Mouse (Mus musculus): ENCODE measurements at regions not wholly inside any gene's neighbourhood (a gene's known extent, or its start where the extent isn't known, plus 50 kb on each side); places are given as distances from the start of the nearest gene placed in this dataset.
A peak's percentile ranks its signal among the peaks of the same experiment; 100 is the strongest.

- ATAC-seq = no peak
- Histone ChIP-seq H3K9ac (no peak overlapping the region), H3K27me3 (no peaks in the 10 kb centered on the region), H3K4me1 (no peaks in the 10 kb centered on the region), H3K4me2 (no peak overlapping the region), H3K36me3 (ENCODE audit: poor library complexity, severe bottlenecking) (no peaks in the 10 kb centered on the region), H3K27ac (no peak overlapping the region), H3K4me3 (no peak overlapping the region), H3K9me3 (replicated peaks) (no peaks in the 10 kb centered on the region)
- 76% methylated on average over 5 of the region's 5 CpGs for WGBS
These were observed 967.4 kb upstream of the Epha7 start for GRCm38 (mm10) chr4:27845521-27845920.

GRCm38 (mm10) chr4:27846106-27846622, 966.8 kb upstream of the Epha7 start:
- no peak for ATAC-seq

DNA sequence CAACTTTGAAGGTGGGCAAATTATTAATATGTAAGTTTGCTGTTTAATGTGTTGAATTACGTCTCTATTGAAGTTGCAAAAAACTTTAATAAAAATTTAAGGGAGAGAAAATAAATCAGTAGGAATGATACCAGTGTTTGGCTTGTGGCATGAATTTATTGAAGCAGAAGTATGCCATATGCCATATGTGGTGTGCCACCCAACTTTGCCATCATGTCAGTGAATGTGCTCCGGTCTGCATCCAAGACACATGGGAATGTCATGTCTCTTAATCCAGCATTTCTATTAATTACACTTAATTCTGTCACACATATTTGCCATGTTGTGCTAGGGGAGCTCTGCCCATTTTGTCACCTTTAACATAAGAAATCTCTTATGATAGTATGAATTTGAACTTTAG, 956.8 kb upstream of the Epha7 start:
- H3K4me2 ChIP-seq = no peak overlapping the region
- ATAC-seq = peak; percentile 66; the same call in 1 of the 2 replicates
- H3K4me3 ChIP-seq = no peak overlapping the region
- WGBS = 87% methylated on average over 2 of the region's 2 CpGs
- no peak overlapping the region for H3K27ac ChIP-seq
- no peaks in the 10 kb centered on the region for H3K36me3 ChIP-seq (ENCODE audit: poor library complexity, severe bottlenecking)
- H3K4me1 ChIP-seq = no peaks in the 10 kb centered on the region
- H3K9ac ChIP-seq = no peak overlapping the region
- H3K27me3 ChIP-seq = no peaks in the 10 kb centered on the region
- no peaks in the 10 kb centered on the region for H3K9me3 ChIP-seq (replicated peaks)

More at GRCm38 (mm10) chr4:27846106-27846622, 966.8 kb upstream of the Epha7 start:
- 90% methylated on average over 5 of the region's 5 CpGs for WGBS
- no peak overlapping the region for H3K9ac ChIP-seq
- H3K36me3 ChIP-seq (ENCODE audit: poor library complexity, severe bottlenecking) = no peaks in the 10 kb centered on the region
- H3K4me3 ChIP-seq = no peak overlapping the region
- no peak overlapping the region for H3K4me2 ChIP-seq
- H3K4me1 ChIP-seq = no peaks in the 10 kb centered on the region
- no peaks in the 10 kb centered on the region for H3K27me3 ChIP-seq
- no peaks in the 10 kb centered on the region for H3K9me3 ChIP-seq (replicated peaks)
- no peak overlapping the region for H3K27ac ChIP-seq

- Histone ChIP-seq H3K27me3 (no peaks in the 10 kb centered on the region), H3K27ac (no peak overlapping the region), H3K4me3 (no peak overlapping the region), H3K4me1 (no peaks in the 10 kb centered on the region), H3K9me3 (replicated peaks) (no peaks in the 10 kb centered on the region), H3K36me3 (ENCODE audit: poor library complexity, severe bottlenecking) (no peaks in the 10 kb centered on the region), H3K9ac (no peak overlapping the region), H3K4me2 (no peak overlapping the region)
- WGBS = 87% methylated on average over 5 of the region's 5 CpGs
- ATAC-seq = no peak
These were observed 925.5 kb upstream of the Epha7 start for GRCm38 (mm10) chr4:27887262-27887954.

DNA sequence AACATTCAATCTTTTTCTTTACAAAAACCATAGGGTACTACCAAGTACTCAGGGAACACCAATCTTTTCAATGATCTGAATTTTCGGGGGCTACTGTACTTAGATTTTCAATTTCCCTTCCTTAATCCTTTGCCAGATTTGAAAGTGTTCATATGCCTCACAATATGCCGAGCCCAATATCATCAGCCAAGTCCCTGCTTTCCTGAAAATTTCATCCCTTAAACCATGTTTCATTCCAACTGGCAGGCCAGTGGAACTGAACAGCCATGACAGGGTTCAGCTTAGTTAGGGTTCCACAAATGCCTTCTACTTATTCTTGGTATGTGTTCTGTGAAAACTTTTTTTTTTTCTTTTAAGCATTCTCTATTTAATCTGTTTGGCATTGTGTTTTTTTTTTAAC, 916.5 kb upstream of the Epha7 start:
- Histone ChIP-seq H3K9ac (no peak overlapping the region), H3K36me3 (ENCODE audit: poor library complexity, severe bottlenecking) (no peaks in the 10 kb centered on the region), H3K4me1 (no peaks in the 10 kb centered on the region), H3K4me2 (no peak overlapping the region), H3K4me3 (no peak overlapping the region), H3K9me3 (replicated peaks) (no peaks in the 10 kb centered on the region), H3K27me3 (no peaks in the 10 kb centered on the region), H3K27ac (no peak overlapping the region)
- 85% methylated on average over 2 of the region's 2 CpGs for WGBS
- ATAC-seq = no peak

DNA sequence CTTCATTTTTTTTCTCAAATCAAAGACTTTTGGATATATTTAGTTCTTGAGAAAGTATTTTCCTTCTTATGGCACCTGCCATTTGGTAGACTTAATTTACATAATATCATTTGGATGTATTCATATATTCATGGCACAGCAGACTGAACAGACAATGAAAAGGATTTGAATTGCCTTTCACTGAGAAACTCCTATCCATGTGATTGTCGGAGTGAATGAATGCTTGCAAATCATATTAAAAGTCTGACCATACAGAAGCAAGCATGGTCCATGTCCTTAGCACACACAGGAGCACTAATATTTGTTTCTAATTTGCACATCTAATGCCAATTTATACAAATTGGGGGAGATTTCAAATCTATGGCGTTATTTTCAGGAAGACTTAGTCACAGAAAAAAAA, 867.6 kb upstream of the Epha7 start:
- peaks cover 6% of the 10 kb centered on the region; the same call in 1 of the 2 replicates for H3K4me1 ChIP-seq
- no peaks in the 10 kb centered on the region for H3K27me3 ChIP-seq
- H3K36me3 ChIP-seq (ENCODE audit: poor library complexity, severe bottlenecking) = no peaks in the 10 kb centered on the region
- H3K27ac ChIP-seq = no peak overlapping the region
- H3K4me2 ChIP-seq = no peak overlapping the region
- no peak overlapping the region for H3K4me3 ChIP-seq
- no peaks in the 10 kb centered on the region for H3K9me3 ChIP-seq (replicated peaks)
- no peak overlapping the region for H3K9ac ChIP-seq
- no peak for ATAC-seq
- 54% methylated on average over 2 of the region's 2 CpGs for WGBS

GRCm38 (mm10) chr4:27945768-27946167, 867.2 kb upstream of the Epha7 start:
- Histone ChIP-seq H3K9me3 (replicated peaks) (no peaks in the 10 kb centered on the region), H3K4me1 (peaks cover 6% of the 10 kb centered on the region; the same call in 1 of the 2 replicates), H3K27me3 (no peaks in the 10 kb centered on the region), H3K4me3 (no peak overlapping the region), H3K4me2 (no peak overlapping the region), H3K9ac (no peak overlapping the region), H3K36me3 (ENCODE audit: poor library complexity, severe bottlenecking) (no peaks in the 10 kb centered on the region), H3K27ac (no peak overlapping the region)
- 73% methylated on average over 1 of the region's 1 CpGs for WGBS
- ATAC-seq = no peak

GRCm38 (mm10) chr4:27949970-27950717, 862.8 kb upstream of the Epha7 start:
- H3K9ac ChIP-seq = no peak overlapping the region
- 42% methylated on average over 8 of the region's 8 CpGs for WGBS
- no peak overlapping the region for H3K4me3 ChIP-seq
- H3K27ac ChIP-seq = no peak overlapping the region
- H3K36me3 ChIP-seq (ENCODE audit: poor library complexity, severe bottlenecking) = no peaks in the 10 kb centered on the region
- H3K27me3 ChIP-seq = no peaks in the 10 kb centered on the region
- no peaks in the 10 kb centered on the region for H3K9me3 ChIP-seq (replicated peaks)
- no peak overlapping the region for H3K4me2 ChIP-seq
- peaks cover 6% of the 10 kb centered on the region; the same call in 1 of the 2 replicates for H3K4me1 ChIP-seq
- ATAC-seq = peak; percentile 92

GRCm38 (mm10) chr4:27965046-27965681, 847.8 kb upstream of the Epha7 start:
- Histone ChIP-seq H3K27ac (no peak overlapping the region), H3K9me3 (replicated peaks) (no peaks in the 10 kb centered on the region), H3K9ac (no peak overlapping the region), H3K4me1 (no peaks in the 10 kb centered on the region), H3K4me2 (no peak overlapping the region), H3K4me3 (no peak overlapping the region), H3K27me3 (no peaks in the 10 kb centered on the region), H3K36me3 (ENCODE audit: poor library complexity, severe bottlenecking) (no peaks in the 10 kb centered on the region)
- WGBS = 16% methylated on average over 7 of the region's 7 CpGs
- peak; percentile 71; the same call in 1 of the 2 replicates for ATAC-seq

DNA sequence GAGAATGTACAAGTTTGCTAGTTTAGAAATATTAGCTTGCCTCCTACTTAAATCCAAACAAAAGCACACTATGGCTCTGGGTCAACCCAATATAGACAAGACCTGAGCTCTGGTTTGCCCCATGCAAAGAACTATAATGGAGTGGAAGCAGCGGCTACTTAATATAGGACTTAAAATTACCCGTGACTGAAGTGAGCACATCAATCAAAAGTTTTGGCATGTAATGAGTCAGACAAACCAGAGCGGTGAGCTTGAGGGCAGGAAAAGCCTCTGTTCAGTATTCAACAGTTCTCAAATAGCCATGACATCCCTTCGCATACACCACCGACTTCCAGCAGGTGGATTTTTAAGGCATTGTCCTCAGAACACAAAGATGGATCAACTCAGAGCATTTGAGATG, 842.4 kb upstream of the Epha7 start:
- ATAC-seq = no peak
- Histone ChIP-seq H3K4me1 (no peaks in the 10 kb centered on the region), H3K27ac (no peak overlapping the region), H3K4me2 (no peak overlapping the region), H3K9me3 (replicated peaks) (no peaks in the 10 kb centered on the region), H3K9ac (no peak overlapping the region), H3K27me3 (no peaks in the 10 kb centered on the region), H3K36me3 (ENCODE audit: poor library complexity, severe bottlenecking) (no peaks in the 10 kb centered on the region), H3K4me3 (no peak overlapping the region)
- 6% methylated on average over 5 of the region's 5 CpGs for WGBS

GRCm38 (mm10) chr4:27979210-27979771, 833.6 kb upstream of the Epha7 start:
- Histone ChIP-seq H3K4me3 (no peak overlapping the region), H3K9me3 (replicated peaks) (no peaks in the 10 kb centered on the region), H3K36me3 (ENCODE audit: poor library complexity, severe bottlenecking) (no peaks in the 10 kb centered on the region), H3K4me1 (peaks cover 7% of the 10 kb centered on the region; the same call in 1 of the 2 replicates), H3K4me2 (no peak overlapping the region), H3K27ac (no peak overlapping the region), H3K27me3 (no peaks in the 10 kb centered on the region), H3K9ac (no peak overlapping the region)
- WGBS = 12% methylated on average over 4 of the region's 4 CpGs
- ATAC-seq = peak; percentile 77

GRCm38 (mm10) chr4:27979781-27980180, 833.1 kb upstream of the Epha7 start:
- peak; percentile 62; the same call in 1 of the 2 replicates for ATAC-seq
- Histone ChIP-seq H3K4me1 (peaks cover 7% of the 10 kb centered on the region; the same call in 1 of the 2 replicates), H3K27me3 (no peaks in the 10 kb centered on the region), H3K36me3 (ENCODE audit: poor library complexity, severe bottlenecking) (no peaks in the 10 kb centered on the region), H3K27ac (no peak overlapping the region), H3K4me3 (no peak overlapping the region), H3K9ac (no peak overlapping the region), H3K4me2 (0 out of 2 replicates have a peak overlapping the region, but pooled peaks have one; percentile 28), H3K9me3 (replicated peaks) (no peaks in the 10 kb centered on the region)
- WGBS = 27% methylated on average over 10 of the region's 10 CpGs
